Mouse (Mus musculus) brain, embryonic 14.5 days (tissue): ENCODE measurements around the gene Trim10.

Source experiments
- CTCF ChIP-seq: fragments of 200-500 bp; IDR thresholded peaks from 2 replicates; pipeline ENCODE4 v1.5.1; 2012; ENCODE audit warnings: inconsistent platforms, mild to moderate bottlenecking, moderate library complexity, borderline replicate concordance; ENCODE audit not compliant: insufficient read depth, insufficient read length; ENCODE audit errors: extremely low read depth
- POLR2A ChIP-seq: fragments of 200-500 bp; IDR thresholded peaks from 2 replicates; pipeline ENCODE4 v1.6.1; 2012; ENCODE audit warnings: mild to moderate bottlenecking, inconsistent platforms, borderline replicate concordance; ENCODE audit not compliant: poor library complexity, insufficient read depth, insufficient read length, severe bottlenecking; ENCODE audit errors: extremely low read depth

- TF ChIP-seq CTCF (peak; percentile 77; the same call in 1 of the 2 replicates), POLR2A (no peak)
Measured at GRCm38 (mm10) chr17:36915076-36915475, 45.7 kb downstream of the Trim10 start.
